Mouse (Mus musculus): ENCODE data around the gene Tnrc6b.

- TF ChIP-seq CTCF (IDR thresholded peaks at IDR 0.05; ENCODE audit: low read depth): no peak
- TF ChIP-seq EP300 (IDR thresholded peaks at IDR 0.05; ENCODE audit: low read depth): no peak
Observed at GRCm38 (mm10) chr15:80836246-80836645, 125.1 kb downstream of the Tnrc6b start.
